Mouse (Mus musculus) E14TG2a.4 (cell line): ENCODE results near the gene Abcg1.

Source experiments
- H3K27me3 ChIP-seq: 2 replicates; pipeline ENCODE4 v1.6.1; 2014; ENCODE audit warnings: low read length, control low read depth; ENCODE audit not compliant: insufficient read depth
- H3K36me3 ChIP-seq: 2 replicates; pipeline ENCODE4 v1.6.1; 2014; ENCODE audit warnings: low read length, control low read depth; ENCODE audit not compliant: insufficient read depth
- H3K4me1 ChIP-seq: replicated peaks from 2 replicates; pipeline ENCODE4 v1.6.1; 2014; ENCODE audit warnings: low read depth, low read length, control low read depth
- H3K4me3 ChIP-seq: replicated peaks from 2 replicates; pipeline ENCODE4 v1.5.1; 2014; ENCODE audit warnings: mild to moderate bottlenecking, low read length
- H3K9me3 ChIP-seq: 2 replicates; pipeline ENCODE4 v1.6.1; 2014; ENCODE audit warnings: low read length, control low read depth
- CTCF ChIP-seq: conservative IDR thresholded peaks from 2 replicates; pipeline ENCODE4 v1.5.1; 2014; ENCODE audit warnings: low read length
- NANOG ChIP-seq: IDR thresholded peaks from 2 replicates; pipeline ENCODE4 v1.6.1; 2014; ENCODE audit warnings: borderline replicate concordance, low read length, mixed read lengths
- POU5F1 ChIP-seq: IDR thresholded peaks from 2 replicates; pipeline ENCODE4 v1.6.1; 2014; ENCODE audit warnings: low read length, borderline replicate concordance

The Abcg1 gene

GRCm38 (mm10) chr17:31057151-31057890, at the start of gene Abcg1:
Gene Abcg1 (plus strand): TSS chr17:31057675.
- Histone ChIP-seq H3K27me3 (peaks cover 29% of the 10 kb centered on the region), H3K36me3 (no peaks in the 10 kb centered on the region), H3K9me3 (peaks cover 13% of the 10 kb centered on the region), H3K4me3 (peak within 1 kb of the TSS; percentile 90), H3K4me1 (peaks cover 61% of the 10 kb centered on the region)
- TF ChIP-seq NANOG (no peak), POU5F1 (peak; percentile 100), CTCF (peak; percentile 32)

GRCm38 (mm10) chr17:31008416-31008815, 49.1 kb upstream of the Abcg1 start:
- no peaks in the 10 kb centered on the region for H3K36me3 ChIP-seq
- no peak for TF ChIP-seq CTCF
- TF ChIP-seq NANOG, result no peak
- TF ChIP-seq POU5F1, result no peak
- peaks cover 30% of the 10 kb centered on the region for H3K27me3 ChIP-seq
- H3K4me1 ChIP-seq, result no peaks in the 10 kb centered on the region
- no peak overlapping the region for H3K4me3 ChIP-seq
- no peaks in the 10 kb centered on the region for H3K9me3 ChIP-seq

DNA sequence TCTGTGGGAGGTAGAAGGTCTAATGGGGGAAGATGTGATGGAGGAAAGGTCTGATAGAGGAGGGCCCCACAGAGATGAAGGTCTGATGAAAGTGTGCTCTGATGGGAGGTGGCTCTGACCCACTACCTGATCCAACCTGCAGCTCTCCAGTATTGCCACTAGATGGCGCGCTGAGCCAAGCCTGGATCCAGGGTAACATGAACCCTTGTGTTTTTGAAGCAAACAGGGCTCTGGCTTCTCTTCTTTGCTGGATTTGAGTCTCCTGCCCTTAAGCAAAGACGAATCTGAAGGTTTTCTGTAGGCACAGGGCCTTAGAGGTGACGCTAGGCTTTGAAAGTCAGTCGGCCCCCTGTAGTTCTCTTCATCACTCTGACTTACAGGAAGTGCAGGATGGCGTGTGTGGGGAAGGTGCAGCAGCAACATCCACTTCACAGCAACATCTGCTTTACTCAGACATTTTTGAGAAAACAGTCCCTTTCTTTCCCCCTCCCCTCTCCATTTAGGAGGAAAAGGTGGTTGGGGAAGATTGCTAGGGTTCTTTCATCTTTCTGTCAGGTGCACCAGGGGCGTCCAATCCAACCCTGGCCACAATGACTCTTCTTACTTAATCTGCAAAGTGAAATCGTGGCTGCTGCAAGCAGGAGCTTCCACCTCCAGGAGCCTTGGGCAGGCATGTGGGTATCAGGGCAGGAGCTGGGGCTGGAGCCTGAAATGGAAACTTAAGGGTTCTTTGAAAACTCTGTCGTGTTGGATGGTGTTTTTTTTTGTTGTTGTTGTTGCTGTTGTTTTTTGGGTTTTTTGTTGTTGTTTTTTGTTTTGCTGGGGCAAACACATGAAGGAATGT, 45.7 kb upstream of the Abcg1 start:
- TF ChIP-seq NANOG (no peak), CTCF (peak; percentile 95)
- Histone ChIP-seq H3K36me3 (no peaks in the 10 kb centered on the region), H3K9me3 (peaks cover 8% of the 10 kb centered on the region; the same call in 1 of the 2 replicates), H3K4me3 (no peak overlapping the region), H3K4me1 (no peaks in the 10 kb centered on the region), H3K27me3 (peaks cover 17% of the 10 kb centered on the region)

- Histone ChIP-seq H3K4me3 (no peak overlapping the region), H3K27me3 (peaks cover 15% of the 10 kb centered on the region), H3K36me3 (no peaks in the 10 kb centered on the region), H3K9me3 (peaks cover 9% of the 10 kb centered on the region; the same call in 1 of the 2 replicates), H3K4me1 (peaks cover 18% of the 10 kb centered on the region)
- TF ChIP-seq POU5F1 (no peak), CTCF (peak; percentile 69), NANOG (no peak)
Measured at GRCm38 (mm10) chr17:31018267-31018666, 39.2 kb upstream of the Abcg1 start.

DNA sequence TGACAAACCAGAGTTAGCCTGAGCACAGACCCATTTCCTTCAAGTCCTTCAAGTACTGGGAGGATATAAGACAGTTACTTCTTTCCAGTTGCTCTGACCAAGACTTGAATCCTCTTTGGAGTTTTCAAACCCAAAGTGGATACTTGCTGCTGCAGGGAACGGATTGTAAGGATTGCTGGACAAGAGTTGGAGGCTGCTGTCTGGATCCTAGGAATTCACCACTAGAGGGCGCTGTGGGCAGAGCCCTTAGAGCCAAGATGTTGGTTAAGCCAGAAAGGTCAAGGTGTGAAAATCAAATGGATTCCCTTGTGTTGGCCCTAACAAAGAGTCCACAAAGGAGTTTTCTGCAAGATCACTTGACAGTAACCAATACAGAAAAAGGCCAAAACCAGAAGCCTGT, 38.0 kb upstream of the Abcg1 start:
- TF ChIP-seq CTCF (peak; percentile 91), POU5F1 (no peak)
- H3K4me1 ChIP-seq, result peaks cover 18% of the 10 kb centered on the region
- peaks cover 9% of the 10 kb centered on the region; the same call in 1 of the 2 replicates for H3K9me3 ChIP-seq
- H3K27me3 ChIP-seq, result peaks cover 15% of the 10 kb centered on the region
- no peaks in the 10 kb centered on the region for H3K36me3 ChIP-seq
- H3K4me3 ChIP-seq, result no peak overlapping the region

- TF ChIP-seq POU5F1, result no peak
- TF ChIP-seq CTCF, result no peak
- Histone ChIP-seq H3K4me1 (peaks cover 18% of the 10 kb centered on the region), H3K36me3 (no peaks in the 10 kb centered on the region), H3K4me3 (no peak overlapping the region), H3K27me3 (peaks cover 15% of the 10 kb centered on the region), H3K9me3 (peaks cover 9% of the 10 kb centered on the region; the same call in 1 of the 2 replicates)
Measured at GRCm38 (mm10) chr17:31020078-31020477, 37.4 kb upstream of the Abcg1 start.

- H3K36me3 ChIP-seq, result no peaks in the 10 kb centered on the region
- H3K9me3 ChIP-seq, result peaks cover 6% of the 10 kb centered on the region; the same call in 1 of the 2 replicates
- peaks cover 18% of the 10 kb centered on the region for H3K4me1 ChIP-seq
- no peak overlapping the region for H3K4me3 ChIP-seq
- peaks cover 12% of the 10 kb centered on the region for H3K27me3 ChIP-seq
- TF ChIP-seq CTCF (no peak), NANOG (no peak), POU5F1 (no peak)
Measured at GRCm38 (mm10) chr17:31021276-31021675, 36.2 kb upstream of the Abcg1 start.

DNA sequence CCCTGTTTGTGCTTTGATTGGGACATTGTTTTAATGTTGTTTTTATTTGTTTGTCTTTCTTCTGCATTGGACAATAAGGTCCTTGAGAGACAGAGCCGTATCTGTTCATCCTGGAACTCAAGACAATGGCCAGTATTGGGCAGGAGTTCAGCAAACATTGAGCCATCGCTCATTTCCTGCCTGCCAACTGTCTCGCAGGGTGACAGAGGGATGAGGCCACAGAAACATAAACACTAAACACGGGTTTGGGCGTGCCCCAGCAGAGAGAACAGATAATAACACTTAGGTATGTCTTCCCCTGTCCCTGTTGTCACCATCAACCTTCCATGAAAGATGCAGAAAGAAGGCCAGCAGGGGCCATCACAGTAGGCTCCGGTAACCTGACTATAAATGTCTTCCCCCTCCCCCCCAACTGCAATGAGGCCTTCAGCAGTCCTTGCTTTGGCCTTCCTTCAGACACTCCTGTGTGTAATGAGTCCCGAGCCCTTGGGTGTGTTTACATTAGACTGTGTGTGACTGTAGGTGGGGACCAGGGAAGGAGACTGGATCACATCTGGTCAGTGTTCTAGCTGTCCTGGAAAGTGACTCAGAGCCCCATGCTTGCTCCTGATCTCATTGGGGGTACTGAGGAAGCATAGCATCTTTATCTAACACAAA, 33.2 kb upstream of the Abcg1 start:
- no peak overlapping the region for H3K4me3 ChIP-seq
- no peaks in the 10 kb centered on the region for H3K9me3 ChIP-seq
- peaks cover 18% of the 10 kb centered on the region for H3K4me1 ChIP-seq
- H3K27me3 ChIP-seq, result peaks cover 24% of the 10 kb centered on the region
- no peak for TF ChIP-seq NANOG
- no peak for TF ChIP-seq POU5F1
- TF ChIP-seq CTCF, result no peak
- no peaks in the 10 kb centered on the region for H3K36me3 ChIP-seq
